Mouse (Mus musculus) forebrain, postnatal 0 days (tissue): ENCODE data around the gene Sfmbt1. TPM values are rescaled to one million over a fixed set of nuclear protein-coding genes. Genes with fewer than 3 reads are reported as not detected.
A peak's percentile ranks its signal among the peaks of the same experiment; 100 is the strongest.

Experiments used
- ATAC-seq: fragments of 200-750 bp; cut with Nextera tagmentation; 2 replicates; pipeline ENCODE4 v1.8.0; 2017; ENCODE audit warnings: mild to moderate bottlenecking, moderate library complexity
- DNase-seq: peaks from one replicate; pipeline ENCODE4 v3.0.0-alpha.2; 2015
- H3K27ac ChIP-seq: fragments of 300-500 bp; sonication (generic); 2 replicates; pipeline ENCODE4 v1.5.1; 2014; ENCODE audit warnings: low read depth, mild to moderate bottlenecking, antibody characterized with exemption, low read length, moderate library complexity, mixed read lengths
- H3K27me3 ChIP-seq: fragments of 300-500 bp; sonication (generic); 2 replicates; pipeline ENCODE4 v1.6.1; 2014; ENCODE audit warnings: mild to moderate bottlenecking, low read length, mixed read lengths; ENCODE audit not compliant: insufficient read depth
- H3K36me3 ChIP-seq: fragments of 300-500 bp; sonication (generic); 2 replicates; pipeline ENCODE4 v1.6.1; 2014; ENCODE audit warnings: mild to moderate bottlenecking, moderate library complexity; ENCODE audit not compliant: insufficient read depth
- H3K4me1 ChIP-seq: fragments of 300-500 bp; sonication (generic); 2 replicates; pipeline ENCODE4 v1.6.1; 2014; ENCODE audit warnings: antibody characterized with exemption; ENCODE audit not compliant: insufficient read depth
- H3K4me2 ChIP-seq: fragments of 300-500 bp; sonication (generic); 2 replicates; pipeline ENCODE4 v1.6.1; 2014; ENCODE audit warnings: low read depth, mild to moderate bottlenecking, moderate library complexity
- H3K4me3 ChIP-seq: fragments of 300-500 bp; sonication (generic); 2 replicates; pipeline ENCODE4 v1.5.1; 2014; ENCODE audit warnings: low read depth, low read length, mixed read lengths
- H3K9ac ChIP-seq: fragments of 300-500 bp; sonication (generic); 2 replicates; pipeline ENCODE4 v1.6.1; 2014; ENCODE audit warnings: mild to moderate bottlenecking
- H3K9me3 ChIP-seq: fragments of 300-500 bp; sonication (generic); 2 replicates; pipeline ENCODE4 v1.6.1; 2016; ENCODE audit warnings: low read length
- CTCF ChIP-seq: sonication (generic); IDR thresholded peaks from 2 replicates; pipeline ENCODE4 v1.5.1; 2016; ENCODE audit warnings: antibody characterized with exemption, control low read depth, low read depth
- WGBS: fragments of 180-500 bp; shearing (Covaris S2); extraction: QIAGEN DNeasy Blood & Tissue Kit; methylation state at CpG from one replicate; pipeline ENCODE4 v1.1.7; 2014; 5-methylcytosine and 5-hydroxymethylcytosine counted together
- polyA plus RNA-seq: library from polyadenylated mRNA; unstranded; fragments of >200 nt; fragmentation: Nextera tagmentation; extraction: Ambion mirVana; gene quantifications from 2 replicates; pipeline ENCODE4 v1.2.1, GENCODE M21; 2015
- total RNA-seq: library from RNA; depleted of rRNA; stranded (reverse); fragments of >200 nt; gene quantifications from 2 replicates; pipeline ENCODE4 v1.2.3, GENCODE M21; 2014; rRNA removed

Sfmbt1 gene
- total and polyA plus RNA-seq, 2 experiments from 2014 or later, result 13.3 to 15.5 TPM

GRCm38 (mm10) chr14:30862368-30862767 lies 147.7 kb downstream of the Sfmbt1 start:
- Histone ChIP-seq H3K4me3 (no peak overlapping the region), H3K27me3 (no peaks in the 10 kb centered on the region), H3K4me1 (no peaks in the 10 kb centered on the region), H3K27ac (no peak overlapping the region), H3K9ac (no peak overlapping the region), H3K4me2 (no peak overlapping the region), H3K9me3 (no peaks in the 10 kb centered on the region), H3K36me3 (peaks cover 21% of the 10 kb centered on the region)
- DNase-seq, result no peak
- WGBS, result 90% methylated on average over 9 of the region's 9 CpGs
- no peak for ATAC-seq
- TF ChIP-seq CTCF, result no peak

GRCm38 (mm10) chr14:30865311-30865710 lies 150.7 kb downstream of the Sfmbt1 start:
- 68% methylated on average over 3 of the region's 3 CpGs for WGBS
- H3K4me3 ChIP-seq, result no peak overlapping the region
- H3K4me1 ChIP-seq, result no peaks in the 10 kb centered on the region
- DNase-seq, result peak; percentile 9
- no peak overlapping the region for H3K9ac ChIP-seq
- peak; percentile 60 for TF ChIP-seq CTCF
- H3K36me3 ChIP-seq, result peaks cover 27% of the 10 kb centered on the region
- no peaks in the 10 kb centered on the region for H3K9me3 ChIP-seq
- H3K27me3 ChIP-seq, result no peaks in the 10 kb centered on the region
- H3K4me2 ChIP-seq, result no peak overlapping the region
- ATAC-seq, result peak; percentile 38; the same call in 1 of the 2 replicates
- H3K27ac ChIP-seq, result no peak overlapping the region

- H3K9me3 ChIP-seq, result no peaks in the 10 kb centered on the region
- H3K9ac ChIP-seq, result no peak overlapping the region
- no peak overlapping the region for H3K4me2 ChIP-seq
- H3K36me3 ChIP-seq, result peaks cover 27% of the 10 kb centered on the region
- WGBS, result 29% methylated on average over 5 of the region's 5 CpGs
- DNase-seq, result peak; percentile 73
- H3K27me3 ChIP-seq, result no peaks in the 10 kb centered on the region
- ATAC-seq, result peak; percentile 32; the same call in 1 of the 2 replicates
- peak; percentile 91 for TF ChIP-seq CTCF
- no peaks in the 10 kb centered on the region for H3K4me1 ChIP-seq
- no peak overlapping the region for H3K4me3 ChIP-seq
- H3K27ac ChIP-seq, result no peak overlapping the region
Measured at GRCm38 (mm10) chr14:30867042-30867441, 152.4 kb downstream of the Sfmbt1 start.

- Histone ChIP-seq H3K27me3 (no peaks in the 10 kb centered on the region), H3K27ac (no peak overlapping the region), H3K4me1 (no peaks in the 10 kb centered on the region), H3K9me3 (no peaks in the 10 kb centered on the region), H3K9ac (no peak overlapping the region), H3K36me3 (peaks cover 33% of the 10 kb centered on the region), H3K4me2 (no peak overlapping the region), H3K4me3 (no peak overlapping the region)
- TF ChIP-seq CTCF, result no peak
- DNase-seq (no peak), ATAC-seq (no peak)
- 88% methylated on average over 10 of the region's 10 CpGs for WGBS
Measured at GRCm38 (mm10) chr14:30868826-30869225, 154.2 kb downstream of the Sfmbt1 start.

- H3K27ac ChIP-seq, result no peak overlapping the region
- H3K36me3 ChIP-seq, result peaks cover 38% of the 10 kb centered on the region
- no peaks in the 10 kb centered on the region for H3K9me3 ChIP-seq
- no peaks in the 10 kb centered on the region for H3K27me3 ChIP-seq
- ATAC-seq (no peak), DNase-seq (no peak)
- 86% methylated on average over 8 of the region's 8 CpGs for WGBS
- no peak overlapping the region for H3K4me3 ChIP-seq
- H3K9ac ChIP-seq, result no peak overlapping the region
- no peaks in the 10 kb centered on the region for H3K4me1 ChIP-seq
- TF ChIP-seq CTCF, result no peak
- H3K4me2 ChIP-seq, result no peak overlapping the region
Measured at GRCm38 (mm10) chr14:30869391-30869801, 154.7 kb downstream of the Sfmbt1 start.

- Histone ChIP-seq H3K4me3 (no peak overlapping the region), H3K9ac (no peak overlapping the region), H3K27me3 (no peaks in the 10 kb centered on the region), H3K9me3 (no peaks in the 10 kb centered on the region), H3K27ac (no peak overlapping the region), H3K4me2 (no peak overlapping the region), H3K4me1 (no peaks in the 10 kb centered on the region), H3K36me3 (peaks cover 35% of the 10 kb centered on the region)
- DNase-seq, result peak; percentile 10
- peak; percentile 43; the same call in 1 of the 2 replicates for ATAC-seq
- WGBS, result 83% methylated on average over 25 of the region's 25 CpGs
- TF ChIP-seq CTCF, result no peak
Measured at GRCm38 (mm10) chr14:30870206-30871147, 155.8 kb downstream of the Sfmbt1 start.

Other genes with a start within 250 kb of the Sfmbt1 start
- gene Dcp1a, start 235.3 kb upstream of the Sfmbt1 start, total RNA-seq, result 14.8 and 20.9 TPM in 2 replicates
- 6.9 and 8.8 TPM in 2 replicates for gene Dcp1a, start 235.3 kb upstream of the Sfmbt1 start, polyA plus RNA-seq
- gene Cacna1d, start 223.4 kb upstream of the Sfmbt1 start, total RNA-seq, result 23.2 and 31.3 TPM in 2 replicates
- 4.1 and 7.2 TPM in 2 replicates for gene Cacna1d, start 223.4 kb upstream of the Sfmbt1 start, polyA plus RNA-seq
- 374 and 390 TPM in 2 replicates for gene Tkt, start 166.5 kb upstream of the Sfmbt1 start, total RNA-seq
- gene Tkt, start 166.5 kb upstream of the Sfmbt1 start, polyA plus RNA-seq, result 278 and 281 TPM in 2 replicates
- gene Prkcd, start 88.6 kb upstream of the Sfmbt1 start, total RNA-seq, result 25.0 and 29.6 TPM in 2 replicates
- gene Prkcd, start 88.6 kb upstream of the Sfmbt1 start, polyA plus RNA-seq, result 19.3 and 19.8 TPM in 2 replicates
- 10.5 and 18.4 TPM in 2 replicates for gene Rft1, start 60.5 kb upstream of the Sfmbt1 start, total RNA-seq
- 6.0 and 9.6 TPM in 2 replicates for gene Rft1, start 60.5 kb upstream of the Sfmbt1 start, polyA plus RNA-seq
- 18.6 and 19.0 TPM in 2 replicates for gene Tmem110, start 110.7 kb downstream of the Sfmbt1 start, total RNA-seq
- 10.2 and 12.0 TPM in 2 replicates for gene Tmem110, start 110.7 kb downstream of the Sfmbt1 start, polyA plus RNA-seq
- gene Mustn1, start 164.4 kb downstream of the Sfmbt1 start, total RNA-seq, result 0.52 and 0.85 TPM in 2 replicates
- 1.2 TPM in 2 replicates for gene Mustn1, start 164.4 kb downstream of the Sfmbt1 start, polyA plus RNA-seq
- gene Itih4, start 171.6 kb downstream of the Sfmbt1 start, total RNA-seq, result 0.15 TPM in 1 of 2 replicates, not detected in the other
- gene Itih4, start 171.6 kb downstream of the Sfmbt1 start, polyA plus RNA-seq, result 0.15 and 0.19 TPM in 2 replicates
- gene Itih3, start 208.9 kb downstream of the Sfmbt1 start, total RNA-seq, result 4.1 and 5.9 TPM in 2 replicates
- 2.1 and 4.8 TPM in 2 replicates for gene Itih3, start 208.9 kb downstream of the Sfmbt1 start, polyA plus RNA-seq
- not detected in 2 replicates for gene Itih1, start 228.4 kb downstream of the Sfmbt1 start, total RNA-seq
- gene Itih1, start 228.4 kb downstream of the Sfmbt1 start, polyA plus RNA-seq, result not detected in 2 replicates
- 14.9 and 16.6 TPM in 2 replicates for gene Nek4, start 236.5 kb downstream of the Sfmbt1 start, total RNA-seq
- gene Nek4, start 236.5 kb downstream of the Sfmbt1 start, polyA plus RNA-seq, result 7.9 and 14.0 TPM in 2 replicates